Mouse (Mus musculus) olfactory bulb, adult 2 months (tissue): ENCODE data around the gene Cdh13.

ENCODE experiments used
- CTCF ChIP-seq: fragments of 200-500 bp; IDR thresholded peaks from 2 replicates; pipeline ENCODE4 v1.5.1; 2012; ENCODE audit warnings: low read depth, mild to moderate bottlenecking, low read length, moderate library complexity; ENCODE audit not compliant: insufficient read depth
- POLR2A ChIP-seq: fragments of 200-500 bp; IDR thresholded peaks from 2 replicates; pipeline ENCODE4 v1.6.1; 2012; ENCODE audit warnings: mild to moderate bottlenecking, low read depth, low read length, moderate library complexity; ENCODE audit not compliant: insufficient read depth

DNA sequence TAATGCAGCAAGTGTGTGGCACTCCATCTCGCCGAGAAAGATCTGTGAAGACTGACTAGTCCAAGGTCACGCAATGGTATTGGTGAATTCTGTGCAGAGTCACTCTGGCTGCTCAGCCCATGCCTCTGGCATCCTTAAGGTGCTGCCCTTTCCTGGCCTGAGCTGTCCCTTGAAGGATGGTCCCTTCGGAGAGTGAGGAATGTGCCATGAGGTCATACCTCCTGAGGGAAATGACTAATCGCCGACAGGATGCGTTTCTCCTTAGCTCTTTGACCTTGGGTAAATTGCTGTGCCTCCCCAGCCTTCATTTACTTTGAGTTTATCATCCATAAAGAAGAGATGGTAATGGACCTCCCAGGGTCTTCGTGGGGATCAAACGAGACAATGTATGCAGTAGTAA is 395.8 kb downstream of the Cdh13 start:
- TF ChIP-seq POLR2A (no peak), CTCF (no peak)
